Mouse (Mus musculus) brain, embryonic 14.5 days (tissue): ENCODE measurements around the gene Prkd2. TPM values are rescaled to one million over a fixed set of nuclear protein-coding genes. Genes with fewer than 3 reads are reported as not detected.

Experiments
- DNase-seq: peaks from one replicate; pipeline ENCODE4 v3.0.0-alpha.2; 2011; ENCODE audit warnings: low read depth
- CTCF ChIP-seq: fragments of 200-500 bp; IDR thresholded peaks from 2 replicates; pipeline ENCODE4 v1.5.1; 2012; ENCODE audit warnings: inconsistent platforms, mild to moderate bottlenecking, moderate library complexity, borderline replicate concordance; ENCODE audit not compliant: insufficient read depth, insufficient read length; ENCODE audit errors: extremely low read depth
- POLR2A ChIP-seq: fragments of 200-500 bp; IDR thresholded peaks from 2 replicates; pipeline ENCODE4 v1.6.1; 2012; ENCODE audit warnings: mild to moderate bottlenecking, inconsistent platforms, borderline replicate concordance; ENCODE audit not compliant: poor library complexity, insufficient read depth, insufficient read length, severe bottlenecking; ENCODE audit errors: extremely low read depth
- polyA plus RNA-seq: library from polyadenylated mRNA; depleted of rRNA; stranded (reverse); fragments of >200 nt; gene quantifications from 2 replicates; pipeline ENCODE4 v1.2.3, GENCODE M21; 2012

The Prkd2 gene
- polyA plus RNA-seq, 1 experiment = 13.9 TPM

GRCm38 (mm10) chr7:16877717-16878116, 35.0 kb downstream of the Prkd2 start:
- no peak for TF ChIP-seq POLR2A
- no peak for DNase-seq

GRCm38 (mm10) chr7:16879796-16880547, 37.3 kb downstream of the Prkd2 start:
- DNase-seq = peak; percentile 87
- TF ChIP-seq POLR2A (no peak), CTCF (no peak)

GRCm38 (mm10) chr7:16880615-16881014, 37.9 kb downstream of the Prkd2 start:
- TF ChIP-seq CTCF (no peak), POLR2A (no peak)
- no peak for DNase-seq

GRCm38 (mm10) chr7:16883162-16883561, 40.5 kb downstream of the Prkd2 start:
- TF ChIP-seq POLR2A = no peak
- TF ChIP-seq CTCF = no peak
- DNase-seq = no peak

- TF ChIP-seq CTCF (no peak), POLR2A (no peak)
These were observed 41.6 kb downstream of the Prkd2 start for GRCm38 (mm10) chr7:16884334-16884733.

GRCm38 (mm10) chr7:16885271-16885776, 42.6 kb downstream of the Prkd2 start:
- DNase-seq = peak; percentile 44
- TF ChIP-seq POLR2A (no peak), CTCF (no peak)

More at GRCm38 (mm10) chr7:16884334-16884733, 41.6 kb downstream of the Prkd2 start:
- DNase-seq = no peak

GRCm38 (mm10) chr7:16885905-16886304, 43.2 kb downstream of the Prkd2 start:
- no peak for TF ChIP-seq CTCF
- no peak for TF ChIP-seq POLR2A
- no peak for DNase-seq

GRCm38 (mm10) chr7:16890536-16890935, 47.8 kb downstream of the Prkd2 start:
- TF ChIP-seq POLR2A (no peak), CTCF (no peak)
- no peak for DNase-seq

GRCm38 (mm10) chr7:16890944-16891343, 48.2 kb downstream of the Prkd2 start:
- TF ChIP-seq CTCF = no peak
- TF ChIP-seq POLR2A = no peak
- DNase-seq = no peak

- TF ChIP-seq CTCF (peak; percentile 90), POLR2A (no peak)
- DNase-seq = peak; percentile 94
These were observed 49.1 kb downstream of the Prkd2 start, which contains the start of gene Gng8 for GRCm38 (mm10) chr7:16891641-16892351. Gene Gng8 (plus strand): TSS chr7:16891786.

- TF ChIP-seq POLR2A (no peak), CTCF (no peak)
- no peak for DNase-seq
These were observed 49.6 kb downstream of the Prkd2 start for GRCm38 (mm10) chr7:16892352-16892730.
